Mouse (Mus musculus) neural tube, embryonic 14.5 days (tissue): ENCODE measurements around the gene Dip2c. TPM values are rescaled to one million over a fixed set of nuclear protein-coding genes. Genes with fewer than 3 reads are reported as not detected.
A peak's percentile ranks its signal among the peaks of the same experiment; 100 is the strongest.

ENCODE experiments used
- ATAC-seq: fragments of 200-750 bp; cut with Nextera tagmentation; 2 replicates; pipeline ENCODE4 v1.8.0; 2017; ENCODE audit warnings: low read depth, mild to moderate bottlenecking, moderate TSS enrichment, moderate library complexity
- H3K27ac ChIP-seq: fragments of 300-500 bp; sonication (generic); 2 replicates; pipeline ENCODE4 v1.5.1; 2014; ENCODE audit warnings: low read depth, mild to moderate bottlenecking, control low read depth, low read length, moderate library complexity, mixed read lengths
- H3K27me3 ChIP-seq: fragments of 300-500 bp; sonication (generic); 2 replicates; pipeline ENCODE4 v1.6.1; 2014; ENCODE audit warnings: low read length; ENCODE audit not compliant: control insufficient read depth, insufficient read depth
- H3K36me3 ChIP-seq: fragments of 300-500 bp; sonication (generic); 2 replicates; pipeline ENCODE4 v1.6.1; 2014; ENCODE audit warnings: low read length, mixed read lengths; ENCODE audit not compliant: control insufficient read depth, insufficient read depth
- H3K4me1 ChIP-seq: fragments of 300-500 bp; sonication (generic); 2 replicates; pipeline ENCODE4 v1.6.1; 2014; ENCODE audit warnings: low read length; ENCODE audit not compliant: control insufficient read depth, insufficient read depth
- H3K4me2 ChIP-seq: fragments of 300-500 bp; sonication (generic); 2 replicates; pipeline ENCODE4 v1.6.1; 2014; ENCODE audit warnings: mild to moderate bottlenecking, low read depth, low read length, control low read depth
- H3K4me3 ChIP-seq: fragments of 300-500 bp; sonication (generic); 2 replicates; pipeline ENCODE4 v1.5.1; 2014; ENCODE audit warnings: low read depth, low read length, control low read depth, mixed read lengths
- H3K9ac ChIP-seq: fragments of 300-500 bp; sonication (generic); replicated peaks from 2 replicates; pipeline ENCODE4 v1.6.1; 2014; ENCODE audit warnings: low read depth, mild to moderate bottlenecking, control low read depth, low read length, mixed read lengths
- H3K9me3 ChIP-seq: fragments of 300-500 bp; sonication (generic); 2 replicates; pipeline ENCODE4 v1.6.1; 2016; ENCODE audit warnings: low read length; ENCODE audit not compliant: control insufficient read depth
- WGBS: fragments of 180-500 bp; shearing (Covaris S2); extraction: QIAGEN DNeasy Blood & Tissue Kit; methylation state at CpG from one replicate; pipeline ENCODE4 v1.1.7; 2014; 5-methylcytosine and 5-hydroxymethylcytosine counted together
- polyA plus RNA-seq: library from polyadenylated mRNA; unstranded; fragments of >200 nt; fragmentation: Nextera tagmentation; extraction: Ambion mirVana; gene quantifications from 2 replicates; pipeline ENCODE4 v1.2.1, GENCODE M21; 2014

Dip2c gene
- polyA plus RNA-seq, 1 experiment from 2014 or later, result 24.0 TPM

DNA sequence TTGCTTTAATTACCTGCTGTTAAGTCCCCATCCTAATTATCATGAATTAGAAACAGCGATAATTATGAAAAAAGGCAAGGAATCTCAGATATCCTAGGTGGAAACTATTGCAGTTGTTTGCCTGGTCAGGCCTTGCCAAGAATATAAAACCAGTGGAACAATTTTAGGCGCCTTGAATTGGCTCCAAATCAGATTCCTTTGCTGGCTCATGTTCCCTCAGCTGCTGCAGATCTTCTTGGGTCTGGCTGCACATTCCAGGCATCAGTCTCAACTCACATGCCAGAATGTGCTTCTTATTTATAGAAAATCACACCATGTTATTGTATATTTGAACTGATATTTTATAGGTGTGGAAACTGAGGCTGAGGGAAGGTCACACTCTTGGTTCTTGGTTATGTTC lies 74.3 kb downstream of the Dip2c start:
- no peak overlapping the region for H3K9ac ChIP-seq
- H3K27me3 ChIP-seq, result no peaks in the 10 kb centered on the region
- peaks cover 6% of the 10 kb centered on the region; the same call in 1 of the 2 replicates for H3K4me1 ChIP-seq
- H3K27ac ChIP-seq, result no peak overlapping the region
- H3K4me2 ChIP-seq, result no peak overlapping the region
- H3K36me3 ChIP-seq, result no peaks in the 10 kb centered on the region
- no peaks in the 10 kb centered on the region for H3K9me3 ChIP-seq
- ATAC-seq, result no peak
- no peak overlapping the region for H3K4me3 ChIP-seq
- 74% methylated on average over 2 of the region's 2 CpGs for WGBS

DNA sequence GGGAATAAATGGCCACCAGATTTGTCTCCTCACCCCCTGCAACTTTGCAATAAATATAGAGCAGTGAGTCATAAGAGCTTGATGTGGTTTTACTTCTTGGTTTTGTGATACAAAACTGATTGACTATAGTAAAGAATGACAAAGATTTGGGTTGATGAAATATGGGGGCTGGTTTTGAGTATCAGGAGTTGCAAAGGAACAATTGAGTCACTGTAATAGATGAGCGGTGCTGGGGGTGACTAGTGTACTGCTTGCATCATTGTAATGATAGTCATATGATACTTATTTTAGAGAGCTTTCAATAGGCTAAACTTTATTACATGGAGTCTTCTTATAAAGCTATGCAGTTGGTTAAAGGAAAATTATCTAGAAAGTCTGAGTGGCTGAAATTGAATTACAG lies 77.6 kb downstream of the Dip2c start:
- Histone ChIP-seq H3K4me3 (no peak overlapping the region), H3K27ac (no peak overlapping the region), H3K36me3 (no peaks in the 10 kb centered on the region), H3K9me3 (no peaks in the 10 kb centered on the region), H3K9ac (no peak overlapping the region), H3K4me2 (no peak overlapping the region), H3K4me1 (peaks cover 6% of the 10 kb centered on the region; the same call in 1 of the 2 replicates), H3K27me3 (no peaks in the 10 kb centered on the region)
- WGBS, result 84% methylated on average over 1 of the region's 1 CpGs
- ATAC-seq, result no peak

DNA sequence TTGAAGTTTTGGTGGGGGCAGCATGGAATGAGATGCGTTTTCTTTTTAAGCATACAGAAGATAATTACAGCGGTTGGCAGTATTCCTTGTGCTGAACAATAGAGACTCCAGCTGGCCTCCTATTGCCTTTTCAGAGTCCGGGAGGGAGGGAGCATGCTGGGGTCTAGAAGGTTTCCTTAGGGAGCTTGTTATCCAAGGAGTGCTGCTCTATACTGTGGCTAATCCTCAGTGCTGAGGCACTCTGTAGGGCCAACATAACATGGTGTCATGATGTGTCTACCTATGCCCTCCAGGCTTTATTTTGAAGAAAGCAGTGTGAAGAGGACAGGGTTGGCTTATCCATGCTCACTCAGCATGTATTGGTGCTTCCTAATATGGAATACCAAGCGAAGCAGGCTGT lies 79.0 kb downstream of the Dip2c start:
- WGBS, result 28% methylated on average over 4 of the region's 4 CpGs
- Histone ChIP-seq H3K27me3 (no peaks in the 10 kb centered on the region), H3K4me3 (no peak overlapping the region), H3K27ac (no peak overlapping the region), H3K4me2 (no peak overlapping the region), H3K9me3 (no peaks in the 10 kb centered on the region), H3K9ac (no peak overlapping the region), H3K4me1 (peaks cover 6% of the 10 kb centered on the region; the same call in 1 of the 2 replicates), H3K36me3 (no peaks in the 10 kb centered on the region)
- ATAC-seq, result peak; percentile 58; the same call in 1 of the 2 replicates

DNA sequence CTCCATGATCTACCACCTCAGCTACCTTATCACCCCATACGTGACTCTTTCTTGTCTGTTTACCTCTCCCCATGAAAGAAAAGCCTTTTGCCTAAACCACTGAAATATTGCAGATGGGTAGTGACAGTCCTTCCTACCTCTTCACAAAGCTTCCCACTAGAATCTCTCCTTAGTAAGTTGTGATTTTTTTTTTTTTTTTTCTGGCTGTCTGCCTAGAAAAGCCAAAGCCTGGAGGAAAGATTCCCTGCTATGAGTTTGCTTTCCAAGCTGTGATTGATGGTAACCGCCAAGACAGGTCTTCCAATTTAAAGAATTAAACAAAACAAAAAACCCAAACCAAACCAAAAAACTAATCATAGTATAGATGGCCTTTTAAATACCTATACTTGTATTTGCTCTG lies 85.1 kb downstream of the Dip2c start:
- Histone ChIP-seq H3K4me1 (no peaks in the 10 kb centered on the region), H3K27me3 (no peaks in the 10 kb centered on the region), H3K27ac (no peak overlapping the region), H3K9me3 (no peaks in the 10 kb centered on the region), H3K4me3 (no peak overlapping the region), H3K9ac (no peak overlapping the region), H3K36me3 (no peaks in the 10 kb centered on the region), H3K4me2 (no peak overlapping the region)
- no peak for ATAC-seq
- WGBS, result 86% methylated on average over 2 of the region's 2 CpGs

DNA sequence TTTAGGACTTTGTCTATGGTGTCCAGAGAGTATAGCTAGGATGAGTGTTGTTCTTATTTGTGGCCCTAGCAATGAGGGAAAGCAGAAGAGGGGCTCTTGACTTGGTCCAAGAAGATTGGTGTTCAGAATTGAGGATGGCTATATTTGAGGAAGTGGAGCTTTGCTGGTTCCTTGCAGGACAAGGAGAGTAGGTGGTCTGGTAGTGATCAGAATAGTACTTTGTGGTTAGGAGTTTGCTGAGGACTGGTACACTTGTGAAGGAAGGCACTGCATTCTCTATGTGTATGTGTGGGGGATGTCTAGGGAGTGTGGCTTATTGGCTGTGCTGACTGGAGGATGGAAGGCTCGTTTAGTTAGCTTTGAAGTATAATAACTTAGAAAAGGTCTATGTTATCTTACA lies 95.1 kb downstream of the Dip2c start:
- Histone ChIP-seq H3K9ac (no peak overlapping the region), H3K4me1 (no peaks in the 10 kb centered on the region), H3K27me3 (no peaks in the 10 kb centered on the region), H3K27ac (no peak overlapping the region), H3K4me2 (no peak overlapping the region), H3K9me3 (no peaks in the 10 kb centered on the region), H3K36me3 (no peaks in the 10 kb centered on the region), H3K4me3 (no peak overlapping the region)
- no peak for ATAC-seq
- 83% methylated on average over 1 of the region's 1 CpGs for WGBS

DNA sequence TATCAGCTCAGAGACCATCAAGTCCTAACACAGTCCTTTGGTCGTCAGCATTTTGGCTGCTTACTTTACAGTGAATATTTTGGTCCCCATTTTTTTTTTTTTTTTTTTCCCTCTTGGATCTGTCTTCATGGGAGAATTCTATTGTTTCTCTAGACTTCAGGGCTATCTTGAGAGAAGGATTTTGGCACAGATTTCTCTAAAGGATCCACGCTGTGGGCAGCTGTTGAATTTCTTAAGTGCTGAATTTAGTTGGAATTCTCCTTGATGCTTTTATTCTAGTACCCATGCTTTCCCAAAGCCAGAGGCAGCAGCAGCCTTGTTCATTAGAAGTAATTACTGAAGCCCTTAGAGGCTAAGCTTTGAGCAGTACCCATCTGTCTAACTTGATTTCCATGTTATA lies 100.8 kb downstream of the Dip2c start:
- no peak for ATAC-seq
- no peak overlapping the region for H3K4me2 ChIP-seq
- H3K4me1 ChIP-seq, result no peaks in the 10 kb centered on the region
- WGBS, result 77% methylated on average over 2 of the region's 2 CpGs
- H3K9ac ChIP-seq, result no peak overlapping the region
- no peaks in the 10 kb centered on the region for H3K27me3 ChIP-seq
- H3K9me3 ChIP-seq, result no peaks in the 10 kb centered on the region
- no peaks in the 10 kb centered on the region for H3K36me3 ChIP-seq
- no peak overlapping the region for H3K27ac ChIP-seq
- H3K4me3 ChIP-seq, result no peak overlapping the region

DNA sequence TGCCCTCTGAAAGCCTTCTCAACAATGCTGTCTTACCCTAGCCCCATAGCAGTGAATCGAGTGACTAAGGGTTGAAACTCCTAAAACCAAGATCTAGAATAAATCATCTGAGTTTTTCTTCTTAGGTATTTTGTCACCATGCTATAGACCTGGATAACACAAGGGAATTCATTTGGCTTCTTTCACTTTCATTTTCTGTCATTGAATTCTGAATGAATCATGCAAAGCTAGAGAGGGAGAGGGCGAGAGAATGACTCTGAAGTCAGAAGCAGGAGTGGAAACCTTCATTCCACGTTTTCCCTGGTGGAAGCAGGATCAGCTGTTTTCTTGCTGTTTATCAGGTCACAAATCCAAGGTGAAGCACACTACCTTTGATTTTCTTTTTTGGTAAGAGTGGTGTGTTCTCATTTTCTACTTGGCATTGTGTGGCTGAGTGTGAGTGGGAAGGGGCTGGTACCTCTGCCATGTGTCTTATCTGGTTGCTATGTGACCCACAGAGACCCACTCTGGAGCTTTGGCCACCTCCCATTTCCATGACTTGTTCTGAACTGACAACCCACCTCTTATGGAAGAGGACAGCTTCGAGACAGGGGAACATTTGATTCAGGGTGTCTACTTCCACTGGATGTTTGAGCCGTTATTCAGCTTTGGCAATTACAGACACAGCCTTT lies 104.5 kb downstream of the Dip2c start:
- no peak overlapping the region for H3K9ac ChIP-seq
- no peaks in the 10 kb centered on the region for H3K9me3 ChIP-seq
- H3K36me3 ChIP-seq, result no peaks in the 10 kb centered on the region
- H3K4me2 ChIP-seq, result no peak overlapping the region
- H3K4me3 ChIP-seq, result no peak overlapping the region
- H3K27me3 ChIP-seq, result no peaks in the 10 kb centered on the region
- H3K27ac ChIP-seq, result no peak overlapping the region
- WGBS, result 86% methylated on average over 5 of the region's 5 CpGs
- no peaks in the 10 kb centered on the region for H3K4me1 ChIP-seq
- ATAC-seq, result no peak

DNA sequence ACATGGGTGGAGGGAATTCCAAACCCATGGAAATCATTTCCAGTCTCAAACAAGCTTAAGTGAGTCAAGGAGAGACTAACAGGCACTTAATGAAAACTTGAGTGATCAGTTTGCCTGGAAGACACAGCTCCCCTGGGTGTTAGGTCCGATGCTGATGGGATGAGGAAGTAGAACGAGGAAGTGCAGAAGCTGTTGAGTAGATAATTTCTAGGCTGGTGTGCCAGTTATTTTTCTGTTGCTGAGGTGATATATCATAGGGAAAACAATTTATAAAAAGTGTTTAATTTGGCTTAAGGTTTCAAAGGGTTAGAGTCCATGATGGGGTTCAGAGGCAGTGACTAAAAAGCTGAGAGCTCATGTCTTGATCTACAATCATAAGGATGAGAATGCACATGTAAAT lies 111.7 kb downstream of the Dip2c start:
- H3K9ac ChIP-seq, result no peak overlapping the region
- H3K4me3 ChIP-seq, result no peak overlapping the region
- no peaks in the 10 kb centered on the region for H3K4me1 ChIP-seq
- no peaks in the 10 kb centered on the region for H3K27me3 ChIP-seq
- no peak overlapping the region for H3K27ac ChIP-seq
- no peaks in the 10 kb centered on the region for H3K36me3 ChIP-seq
- no peak overlapping the region for H3K4me2 ChIP-seq
- ATAC-seq, result no peak
- H3K9me3 ChIP-seq, result no peaks in the 10 kb centered on the region
- 94% methylated on average over 2 of the region's 2 CpGs for WGBS

DNA sequence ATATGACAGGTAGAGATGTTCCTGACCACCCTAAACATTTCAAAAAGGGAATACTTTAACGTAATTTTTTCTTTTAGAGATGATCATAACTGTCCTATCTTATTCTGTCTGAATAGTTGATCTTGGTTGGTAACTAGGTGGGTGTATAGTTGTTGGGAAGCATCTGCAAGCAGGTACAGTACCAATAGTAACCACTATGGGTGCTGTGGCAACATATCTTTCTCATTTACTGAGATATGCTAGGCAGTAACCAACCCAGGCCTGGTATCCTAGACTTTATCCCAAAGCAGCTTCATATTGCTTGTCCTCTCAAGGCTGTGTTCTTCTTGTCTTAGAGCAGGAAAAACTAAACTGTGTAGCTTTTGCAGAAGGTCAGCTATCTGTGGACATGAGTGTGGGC lies 113.0 kb downstream of the Dip2c start:
- no peaks in the 10 kb centered on the region for H3K36me3 ChIP-seq
- H3K4me1 ChIP-seq, result no peaks in the 10 kb centered on the region
- ATAC-seq, result no peak
- H3K27ac ChIP-seq, result no peak overlapping the region
- no peak overlapping the region for H3K4me3 ChIP-seq
- H3K27me3 ChIP-seq, result no peaks in the 10 kb centered on the region
- WGBS, result 94% methylated on average over 1 of the region's 1 CpGs
- no peaks in the 10 kb centered on the region for H3K9me3 ChIP-seq
- no peak overlapping the region for H3K9ac ChIP-seq
- H3K4me2 ChIP-seq, result no peak overlapping the region
